ENCODE assay signal across 7 mouse cellular contexts in genomic region chr11:33100027-33100507, GRCm38 (mm10). TPM values are rescaled to one million over a fixed set of nuclear protein-coding genes. Genes with fewer than 3 reads are reported as not detected.
A peak's percentile ranks its signal among the peaks of the same experiment; 100 is the strongest.
DNase-seq lines count a peak whose midpoint lies in the region; ATAC-seq and TF ChIP-seq lines count a peak whose summit lies in the region.

No protein-coding gene starts in this region.

- no peaks in the 10 kb centered on the region for H3K9me3 ChIP-seq in embryonic facial prominence, embryonic 10.5 days
- no peaks in the 10 kb centered on the region for H3K9me3 ChIP-seq in forebrain, embryonic 10.5 days
- no peaks in the 10 kb centered on the region for H3K9me3 ChIP-seq in heart, embryonic 16.5 days (replicated peaks; ENCODE audit: control insufficient read depth, low read length)
- no peaks in the 10 kb centered on the region for H3K9me3 ChIP-seq in liver, embryonic 15.5 days (replicated peaks)
- no peaks in the 10 kb centered on the region for H3K9me3 ChIP-seq in stomach, embryonic 16.5 days (replicated peaks; ENCODE audit: control insufficient read depth, low read length)

- 28% methylated on average over 10 of the region's 10 CpGs for WGBS in embryonic facial prominence, embryonic 10.5 days
- WGBS in forebrain, embryonic 10.5 days = 31% methylated on average over 10 of the region's 10 CpGs
- WGBS in heart, embryonic 16.5 days = 18% methylated on average over 10 of the region's 10 CpGs
- 35% methylated on average over 10 of the region's 10 CpGs for whole genome bisulfite sequencing in liver, embryonic 15.5 days (ENCODE audit: insufficient replicate concordance)
- 21% methylated on average over 10 of the region's 10 CpGs for WGBS in stomach, embryonic 16.5 days

- H3K4me1 ChIP-seq in embryonic facial prominence, embryonic 10.5 days = peaks cover 17% of the 10 kb centered on the region
- H3K4me1 ChIP-seq in forebrain, embryonic 10.5 days = peaks cover 20% of the 10 kb centered on the region
- H3K4me1 ChIP-seq in heart, embryonic 16.5 days (ENCODE audit: control insufficient read depth, insufficient read depth, low read length) = peaks cover 13% of the 10 kb centered on the region
- no peaks in the 10 kb centered on the region for H3K4me1 ChIP-seq in liver, embryonic 15.5 days (replicated peaks)
- peaks cover 4% of the 10 kb centered on the region; the same call in 1 of the 2 replicates for H3K4me1 ChIP-seq in stomach, embryonic 16.5 days (ENCODE audit: control insufficient read depth, insufficient read depth, low read length)

- no peak for TF ChIP-seq CTCF in layer of hippocampus, adult 2 months (conservative IDR thresholded peaks at IDR 0.05)

- peaks cover 18% of the 10 kb centered on the region; the same call in 1 of the 2 replicates for H3K27me3 ChIP-seq in embryonic facial prominence, embryonic 10.5 days (replicated peaks; ENCODE audit: low read depth, poor library complexity, severe bottlenecking)
- H3K27me3 ChIP-seq in forebrain, embryonic 10.5 days (ENCODE audit: poor library complexity, severe bottlenecking) = peaks cover 18% of the 10 kb centered on the region; the same call in 1 of the 2 replicates
- H3K27me3 ChIP-seq in heart, embryonic 16.5 days (ENCODE audit: control insufficient read depth, insufficient read depth, low read length) = 0 out of 2 replicates have a peak, but pooled peaks cover 3% of the 10 kb centered on the region
- 0 out of 2 replicates have a peak, but pooled peaks cover 5% of the 10 kb centered on the region for H3K27me3 ChIP-seq in liver, embryonic 15.5 days
- H3K27me3 ChIP-seq in stomach, embryonic 16.5 days (ENCODE audit: control insufficient read depth, insufficient read depth, low read length) = no peaks in the 10 kb centered on the region

- peak; percentile 39; the same call in 1 of the 2 replicates for ATAC-seq in heart, embryonic 16.5 days (replicated peaks; ENCODE audit: extremely low read depth, insufficient read depth, low FRiP score)
- no peak for ATAC-seq in liver, embryonic 15.5 days (ENCODE audit: insufficient read depth)
- ATAC-seq in stomach, embryonic 16.5 days (ENCODE audit: insufficient read depth, low FRiP score) = 0 out of 2 replicates have a peak, but pooled peaks have one; percentile 55
- ATAC-seq in megakaryocyte progenitor cell, adult 5-6 weeks (replicated peaks; ENCODE audit: poor library complexity) = no peak

- no peak for DNase-seq in embryonic facial prominence, embryonic 10.5 days (ENCODE audit: low spot score)
- DNase-seq in forebrain, embryonic 10.5 days (ENCODE audit: extremely low spot score, low spot score) = no peak
- no peak for DNase-seq in layer of hippocampus, adult 2 months (ENCODE audit: low spot score in 2 of 2)

- no peaks in the 10 kb centered on the region for H3K36me3 ChIP-seq in embryonic facial prominence, embryonic 10.5 days (replicated peaks)
- no peaks in the 10 kb centered on the region for H3K36me3 ChIP-seq in forebrain, embryonic 10.5 days (replicated peaks)
- no peaks in the 10 kb centered on the region for H3K36me3 ChIP-seq in heart, embryonic 16.5 days (ENCODE audit: control insufficient read depth, insufficient read depth)
- no peaks in the 10 kb centered on the region for H3K36me3 ChIP-seq in liver, embryonic 15.5 days (replicated peaks)
- H3K36me3 ChIP-seq in stomach, embryonic 16.5 days (ENCODE audit: control insufficient read depth, insufficient read depth, low read length) = no peaks in the 10 kb centered on the region

- H3K4me3 ChIP-seq in embryonic facial prominence, embryonic 10.5 days = peak overlapping the region; percentile 37
- peak overlapping the region; percentile 20; the same call in 1 of the 2 replicates for H3K4me3 ChIP-seq in forebrain, embryonic 10.5 days
- H3K4me3 ChIP-seq in heart, embryonic 16.5 days (ENCODE audit: low read length) = peak overlapping the region; percentile 26
- H3K4me3 ChIP-seq in liver, embryonic 15.5 days (replicated peaks) = no peak overlapping the region
- peak overlapping the region; percentile 30 for H3K4me3 ChIP-seq in stomach, embryonic 16.5 days (replicated peaks; ENCODE audit: low read length)
- H3K4me3 ChIP-seq in layer of hippocampus, adult 2 months = no peak overlapping the region

- peak overlapping the region; percentile 27 for H3K9ac ChIP-seq in heart, embryonic 16.5 days (ENCODE audit: low read length)
- no peak overlapping the region for H3K9ac ChIP-seq in liver, embryonic 15.5 days
- H3K9ac ChIP-seq in stomach, embryonic 16.5 days (ENCODE audit: low read length) = no peak overlapping the region

- H3K27ac ChIP-seq in embryonic facial prominence, embryonic 10.5 days (replicated peaks) = 0 out of 2 replicates have a peak overlapping the region, but pooled peaks have one; percentile 31
- H3K27ac ChIP-seq in forebrain, embryonic 10.5 days = 0 out of 2 replicates have a peak overlapping the region, but pooled peaks have one; percentile 36
- no peak overlapping the region for H3K27ac ChIP-seq in heart, embryonic 16.5 days (ENCODE audit: low read length)
- H3K27ac ChIP-seq in liver, embryonic 15.5 days (replicated peaks) = no peak overlapping the region
- no peak overlapping the region for H3K27ac ChIP-seq in stomach, embryonic 16.5 days (ENCODE audit: low read length)
- no peak overlapping the region for H3K27ac ChIP-seq in layer of hippocampus, adult 2 months

- peak overlapping the region; percentile 54 for H3K4me2 ChIP-seq in heart, embryonic 16.5 days (ENCODE audit: low read depth, low read length)
- 0 out of 2 replicates have a peak overlapping the region, but pooled peaks have one; percentile 7 for H3K4me2 ChIP-seq in liver, embryonic 15.5 days
- H3K4me2 ChIP-seq in stomach, embryonic 16.5 days (ENCODE audit: low read depth, low read length) = peak overlapping the region; percentile 33

RNA-seq across cellular contexts. Expression of gene Fgf18, which starts 47.1 kb away (rescaled TPM):
- 2.8 and 3.4 TPM in 2 replicates for polyA plus RNA-seq in embryonic facial prominence, embryonic 10.5 days (2016; fragmentation: Nextera tagmentation; extraction: Ambion mirVana)
- polyA plus RNA-seq in forebrain, embryonic 10.5 days (2016; fragmentation: Nextera tagmentation; extraction: Ambion mirVana) = 3.6 and 3.8 TPM in 2 replicates
- 9.2 and 11.5 TPM in 2 replicates for polyA plus RNA-seq in heart, embryonic 16.5 days (2015; fragmentation: Nextera tagmentation; extraction: Ambion mirVana)
- polyA plus RNA-seq in liver, embryonic 15.5 days (2015; fragmentation: Nextera tagmentation; extraction: Ambion mirVana) = 0.17 and 0.23 TPM in 2 replicates
- 1.8 and 2.0 TPM in 2 replicates for polyA plus RNA-seq in stomach, embryonic 16.5 days (2015; fragmentation: Nextera tagmentation; extraction: Ambion mirVana)
- total RNA-seq in layer of hippocampus, adult 2 months (2021) = 1 to 10 TPM; 4.1 TPM
- not detected in 2 replicates for total RNA-seq in megakaryocyte progenitor cell, adult 5-6 weeks (2015)
- total RNA-seq in megakaryocyte progenitor cell, adult 5-6 weeks (2017) = not detected in 2 replicates

Comparison
In these comparisons a context has a peak if more than half of its experiments do, and no peak if none do; other contexts are left out.
1. H3K27ac ChIP-seq: peak in embryonic facial prominence, embryonic 10.5 days (single experiment) and forebrain, embryonic 10.5 days (single experiment); none in heart, embryonic 16.5 days (single experiment), liver, embryonic 15.5 days (single experiment), stomach, embryonic 16.5 days (single experiment) and layer of hippocampus, adult 2 months (single experiment).
2. H3K4me3 ChIP-seq: peak in embryonic facial prominence, embryonic 10.5 days (single experiment), forebrain, embryonic 10.5 days (single experiment), heart, embryonic 16.5 days (single experiment) and stomach, embryonic 16.5 days (single experiment); none in liver, embryonic 15.5 days (single experiment) and layer of hippocampus, adult 2 months (single experiment).
3. ATAC-seq: peak in heart, embryonic 16.5 days (single experiment) and stomach, embryonic 16.5 days (single experiment); none in liver, embryonic 15.5 days (single experiment) and megakaryocyte progenitor cell, adult 5-6 weeks (single experiment).
4. Peak in every context shown above with its lines, with median percentiles within 50 percentile points of each other: H3K4me2 ChIP-seq.